Mouse (Mus musculus): ENCODE data around the gene Gm1043. TPM values are rescaled to one million over a fixed set of nuclear protein-coding genes. Genes with fewer than 3 reads are reported as not detected.

Gm1043 gene
- polyA plus RNA-seq, 1 experiment: 0.38 TPM

- DNase-seq: no peak
- no peak overlapping the region for H3K4me3 ChIP-seq (replicated peaks; ENCODE audit: extremely low read depth, low read depth, low read length)
- WGBS: 56% methylated on average over 2 of the region's 2 CpGs
- no peaks in the 10 kb centered on the region for H3K4me1 ChIP-seq (ENCODE audit: control insufficient read depth, insufficient read depth, low read length)
- TF ChIP-seq CTCF (IDR thresholded peaks at IDR 0.05; ENCODE audit: insufficient read depth, low read length) (no peak), POLR2A (IDR thresholded peaks at IDR 0.05; ENCODE audit: borderline replicate concordance, extremely low read depth, low read depth, low read length) (no peak)
These were observed 121.2 kb downstream of the Gm1043 start for GRCm38 (mm10) chr5:37206364-37206763.

- TF ChIP-seq POLR2A (IDR thresholded peaks at IDR 0.05; ENCODE audit: borderline replicate concordance, extremely low read depth, low read depth, low read length): no peak
- TF ChIP-seq CTCF (IDR thresholded peaks at IDR 0.05; ENCODE audit: insufficient read depth, low read length): no peak
- Histone ChIP-seq H3K4me3 (replicated peaks; ENCODE audit: extremely low read depth, low read depth, low read length) (no peak overlapping the region), H3K4me1 (ENCODE audit: control insufficient read depth, insufficient read depth, low read length) (no peaks in the 10 kb centered on the region)
- DNase-seq: no peak
- 80% methylated on average over 9 of the region's 9 CpGs for WGBS
These were observed 128.0 kb downstream of the Gm1043 start for GRCm38 (mm10) chr5:37212938-37213708.

- no peak for DNase-seq
- H3K4me1 ChIP-seq (ENCODE audit: control insufficient read depth, insufficient read depth, low read length): no peaks in the 10 kb centered on the region
- WGBS: 59% methylated on average over 4 of the region's 4 CpGs
- H3K4me3 ChIP-seq (replicated peaks; ENCODE audit: extremely low read depth, low read depth, low read length): no peak overlapping the region
- TF ChIP-seq POLR2A (IDR thresholded peaks at IDR 0.05; ENCODE audit: borderline replicate concordance, extremely low read depth, low read depth, low read length): no peak
- TF ChIP-seq CTCF (IDR thresholded peaks at IDR 0.05; ENCODE audit: insufficient read depth, low read length): no peak
These were observed 128.5 kb downstream of the Gm1043 start for GRCm38 (mm10) chr5:37213709-37214103.

GRCm38 (mm10) chr5:37214614-37215013, 129.4 kb downstream of the Gm1043 start:
- no peak for DNase-seq
- TF ChIP-seq POLR2A (IDR thresholded peaks at IDR 0.05; ENCODE audit: borderline replicate concordance, extremely low read depth, low read depth, low read length) (no peak), CTCF (IDR thresholded peaks at IDR 0.05; ENCODE audit: insufficient read depth, low read length) (no peak)
- WGBS: 81% methylated on average over 6 of the region's 6 CpGs

GRCm38 (mm10) chr5:37215276-37215675, 130.1 kb downstream of the Gm1043 start:
- no peak for DNase-seq
- H3K4me3 ChIP-seq (replicated peaks; ENCODE audit: extremely low read depth, low read depth, low read length): no peak overlapping the region
- no peaks in the 10 kb centered on the region for H3K4me1 ChIP-seq (ENCODE audit: control insufficient read depth, insufficient read depth, low read length)
- no peak for TF ChIP-seq CTCF (IDR thresholded peaks at IDR 0.05; ENCODE audit: insufficient read depth, low read length)
- 85% methylated on average over 7 of the region's 7 CpGs for WGBS

More at GRCm38 (mm10) chr5:37214614-37215013, 129.4 kb downstream of the Gm1043 start:
- Histone ChIP-seq H3K4me3 (replicated peaks; ENCODE audit: extremely low read depth, low read depth, low read length) (no peak overlapping the region), H3K4me1 (ENCODE audit: control insufficient read depth, insufficient read depth, low read length) (no peaks in the 10 kb centered on the region)

GRCm38 (mm10) chr5:37219615-37220014, 134.4 kb downstream of the Gm1043 start:
- WGBS: 43% methylated on average over 5 of the region's 5 CpGs
- TF ChIP-seq CTCF (IDR thresholded peaks at IDR 0.05; ENCODE audit: insufficient read depth, low read length) (no peak), POLR2A (IDR thresholded peaks at IDR 0.05; ENCODE audit: borderline replicate concordance, extremely low read depth, low read depth, low read length) (no peak)

DNA sequence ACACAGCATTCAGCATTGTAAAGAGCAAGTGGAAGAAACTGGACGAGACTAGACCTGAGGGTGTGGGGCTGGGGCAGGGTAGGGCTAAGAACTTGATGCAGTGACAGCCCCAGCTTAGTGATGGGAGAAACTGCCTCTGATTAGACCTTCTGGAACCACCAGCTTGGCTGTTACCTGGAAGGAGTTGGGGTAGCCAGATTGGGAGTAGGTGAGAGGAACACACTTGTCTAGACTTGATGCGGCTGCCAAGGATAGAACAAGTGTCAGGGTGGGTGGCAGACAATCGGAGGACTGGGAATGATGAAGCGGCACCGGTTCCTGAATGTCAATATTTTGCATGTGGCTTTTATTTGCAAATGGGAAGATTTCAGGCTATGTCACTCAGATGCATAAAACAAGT, 135.4 kb downstream of the Gm1043 start:
- DNase-seq: no peak
- no peaks in the 10 kb centered on the region for H3K4me1 ChIP-seq (ENCODE audit: control insufficient read depth, insufficient read depth, low read length)
- H3K4me3 ChIP-seq (replicated peaks; ENCODE audit: extremely low read depth, low read depth, low read length): no peak overlapping the region
- 81% methylated on average over 5 of the region's 5 CpGs for WGBS
- TF ChIP-seq POLR2A (IDR thresholded peaks at IDR 0.05; ENCODE audit: borderline replicate concordance, extremely low read depth, low read depth, low read length) (no peak), CTCF (IDR thresholded peaks at IDR 0.05; ENCODE audit: insufficient read depth, low read length) (no peak)

More at GRCm38 (mm10) chr5:37219615-37220014, 134.4 kb downstream of the Gm1043 start:
- no peak for DNase-seq
- no peaks in the 10 kb centered on the region for H3K4me1 ChIP-seq (ENCODE audit: control insufficient read depth, insufficient read depth, low read length)
- no peak overlapping the region for H3K4me3 ChIP-seq (replicated peaks; ENCODE audit: extremely low read depth, low read depth, low read length)

- Histone ChIP-seq H3K4me1 (ENCODE audit: control insufficient read depth, insufficient read depth, low read length) (no peaks in the 10 kb centered on the region), H3K4me3 (replicated peaks; ENCODE audit: extremely low read depth, low read depth, low read length) (no peak overlapping the region)
- no peak for DNase-seq
- whole genome bisulfite sequencing: 54% methylated on average over 6 of the region's 6 CpGs
- no peak for TF ChIP-seq CTCF (IDR thresholded peaks at IDR 0.05; ENCODE audit: insufficient read depth, low read length)
- TF ChIP-seq POLR2A (IDR thresholded peaks at IDR 0.05; ENCODE audit: borderline replicate concordance, extremely low read depth, low read depth, low read length): no peak
These were observed 136.4 kb downstream of the Gm1043 start for GRCm38 (mm10) chr5:37221563-37221962.

- no peak for DNase-seq
- H3K4me3 ChIP-seq (replicated peaks; ENCODE audit: extremely low read depth, low read depth, low read length): no peak overlapping the region
- TF ChIP-seq POLR2A (IDR thresholded peaks at IDR 0.05; ENCODE audit: borderline replicate concordance, extremely low read depth, low read depth, low read length): no peak
- TF ChIP-seq CTCF (IDR thresholded peaks at IDR 0.05; ENCODE audit: insufficient read depth, low read length): no peak
These were observed 137.1 kb downstream of the Gm1043 start for GRCm38 (mm10) chr5:37222316-37222715.

GRCm38 (mm10) chr5:37225708-37226107, 140.5 kb downstream of the Gm1043 start:
- DNase-seq: no peak
- no peak for TF ChIP-seq CTCF (IDR thresholded peaks at IDR 0.05; ENCODE audit: insufficient read depth, low read length)
- TF ChIP-seq POLR2A (IDR thresholded peaks at IDR 0.05; ENCODE audit: borderline replicate concordance, extremely low read depth, low read depth, low read length): no peak
- no peak overlapping the region for H3K4me3 ChIP-seq (replicated peaks; ENCODE audit: extremely low read depth, low read depth, low read length)
- WGBS: 95% methylated on average over 1 of the region's 1 CpGs
- no peaks in the 10 kb centered on the region for H3K4me1 ChIP-seq (ENCODE audit: control insufficient read depth, insufficient read depth, low read length)

More at GRCm38 (mm10) chr5:37222316-37222715, 137.1 kb downstream of the Gm1043 start:
- no peaks in the 10 kb centered on the region for H3K4me1 ChIP-seq (ENCODE audit: control insufficient read depth, insufficient read depth, low read length)
- 66% methylated on average over 8 of the region's 8 CpGs for WGBS

Measured in lung, adult 2 months (tissue).